Mouse (Mus musculus) stomach, postnatal 0 days (tissue): Measurements from ENCODE around the gene Sdc3.

Source experiments
- CTCF ChIP-seq: IDR thresholded peaks from 2 replicates; pipeline ENCODE4 v1.5.1; 2016; ENCODE audit warnings: antibody characterized with exemption, low read depth, mild to moderate bottlenecking, moderate library complexity
- EP300 ChIP-seq: optimal IDR thresholded peaks from 2 replicates; pipeline ENCODE3; 2016; ENCODE audit warnings: antibody characterized with exemption

DNA sequence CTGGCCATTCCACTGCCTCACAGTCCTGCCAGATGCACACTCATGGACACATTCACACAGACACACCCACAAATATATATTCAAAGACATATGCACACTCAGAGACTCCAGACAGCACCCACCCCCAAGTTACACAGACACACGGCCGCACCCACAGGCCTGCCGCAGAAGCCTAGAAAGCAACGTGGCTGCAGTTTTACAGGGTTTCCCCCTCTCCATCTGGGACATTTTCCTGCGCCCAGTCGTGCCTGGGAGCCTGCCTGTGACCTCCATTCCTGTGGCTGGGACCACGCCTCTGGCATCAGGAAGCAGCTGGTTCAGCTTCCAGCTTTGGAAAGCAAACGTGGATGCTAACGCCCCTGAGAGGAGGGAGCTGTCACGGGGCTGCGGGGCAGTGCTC lies 46.2 kb downstream of the Sdc3 start:
- TF ChIP-seq EP300 (no peak), CTCF (no peak)
